Mouse (Mus musculus) left cerebral cortex, postnatal 36 days (tissue): ENCODE results near the gene Tceal8. TPM values are rescaled to one million over a fixed set of nuclear protein-coding genes. Genes with fewer than 3 reads are reported as not detected.
"Not testable (repeated sequence)": the region's sequence is repeated elsewhere in the genome, so short reads cannot be mapped to it uniquely, and the experiment has no call there.

Source experiments
- DNase-seq, 2 experiments: peaks; one replicate each; pipeline ENCODE4 v3.0.0; 2021 to 2022; ENCODE audit warnings: low spot score in 2 of 2, mixed read lengths in 1 of 2
- intact Hi-C: fragments of 180-260 bp; cut with DNase I; formaldehyde crosslinking; loops from one replicate; pipeline ENCODE4 v1.15.1; 2025
- total RNA-seq, 2 experiments: library from RNA; stranded (reverse); gene quantifications; 2 replicates each; pipeline ENCODE4 v1.2.3; 2021

The Tceal8 gene
- 10 to 100 TPM; 32.9 to 40.4 TPM for total RNA-seq

DNA sequence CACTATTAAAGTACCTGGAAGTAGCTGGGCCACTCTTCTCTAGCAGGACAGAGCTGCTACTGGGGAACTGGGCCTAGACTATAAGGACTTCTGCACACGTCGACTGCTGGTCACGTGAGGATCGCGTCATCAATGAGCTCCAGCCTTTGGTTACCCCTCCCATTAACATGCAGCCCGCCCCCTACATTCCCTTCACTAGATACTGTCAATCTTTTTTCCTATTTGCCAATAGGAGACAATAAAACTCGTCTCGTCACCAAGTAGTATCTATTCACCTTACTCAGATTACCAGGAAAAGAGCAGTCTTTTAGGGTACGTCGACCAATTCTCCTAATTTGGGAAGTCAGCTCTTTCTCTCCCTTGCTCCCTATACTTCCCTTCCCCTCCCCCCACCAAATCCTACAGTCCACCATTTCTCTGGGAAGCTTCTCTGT is at the start of gene Tceal8:
Gene Tceal8 (minus strand): TSS at position 225 of the 434 bp plus-strand sequence.
- intact Hi-C loops: loop anchor here (5.0 kb wide), 1 partner anchor 140 kb away; the partner anchor contains the start of gene Arxes1
- DNase-seq: peak; percentile 56 to 67

GRCm38 (mm10) chrX:136216303-136216702 is 44.2 kb upstream of the Tceal8 start:
- intact Hi-C loops: no loop called here
- no peak for DNase-seq

GRCm38 (mm10) chrX:136214729-136215677 is 42.9 kb upstream of the Tceal8 start, which contains the start of the genes Tceal7 and Bex1:
TSS of gene Tceal7 (plus strand) at chrX:136214779.
TSS of gene Bex1 (minus strand) at chrX:136215513.
- DNase-seq, intact Hi-C loops: not testable (repeated sequence)

DNA sequence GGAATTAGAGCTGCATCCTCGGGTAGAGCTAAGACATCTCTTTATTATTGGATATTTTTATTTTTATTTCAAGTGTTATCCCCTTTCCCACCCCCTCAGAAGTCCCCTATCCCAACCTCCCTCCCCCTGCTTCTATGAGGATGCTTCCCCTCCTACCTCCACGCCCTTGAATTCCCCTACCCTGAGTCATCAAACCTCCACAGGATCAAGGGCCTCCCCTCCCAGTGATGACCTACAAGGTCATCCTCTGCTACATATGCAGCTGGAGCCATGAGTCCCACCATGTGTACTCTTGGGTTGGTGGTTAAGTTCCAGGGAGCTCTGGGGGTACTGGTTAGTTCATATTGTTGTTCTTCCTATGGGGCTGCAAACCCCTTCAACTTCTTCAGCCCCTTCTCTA is 41.3 kb upstream of the Tceal8 start:
- intact Hi-C loops: no loop called here
- DNase-seq: no peak

- intact Hi-C loops: no loop called here
- DNase-seq: no peak
Measured at GRCm38 (mm10) chrX:136204406-136204805, 32.3 kb upstream of the Tceal8 start.

- intact Hi-C loops: no loop called here
- peak; percentile 58 to 68 for DNase-seq
Measured at GRCm38 (mm10) chrX:136203664-136204066, 31.5 kb upstream of the Tceal8 start, which contains the start of gene Tceal5. TSS of gene Tceal5 (minus strand) at chrX:136203876.

DNA sequence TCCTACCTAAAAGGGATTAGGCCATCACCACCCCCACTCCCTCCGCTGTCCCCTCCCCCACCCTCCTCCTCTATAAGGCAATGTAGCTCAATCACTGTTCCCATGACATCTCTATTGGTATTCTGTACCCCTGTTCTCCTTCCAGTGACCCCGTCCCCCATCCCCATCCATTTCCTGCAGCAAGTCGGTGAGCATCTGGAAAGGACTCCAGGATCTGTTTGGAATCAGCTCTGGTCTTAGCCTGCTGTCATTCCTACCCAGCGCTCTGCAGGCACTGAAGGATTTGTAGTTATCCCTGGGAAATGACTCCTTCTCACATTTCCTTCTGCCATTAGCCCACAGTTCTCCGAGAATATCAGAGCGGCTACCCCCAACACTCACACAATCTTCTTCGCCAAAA is 31.1 kb upstream of the Tceal8 start:
- no peak for DNase-seq
- intact Hi-C loops: no loop called here

DNA sequence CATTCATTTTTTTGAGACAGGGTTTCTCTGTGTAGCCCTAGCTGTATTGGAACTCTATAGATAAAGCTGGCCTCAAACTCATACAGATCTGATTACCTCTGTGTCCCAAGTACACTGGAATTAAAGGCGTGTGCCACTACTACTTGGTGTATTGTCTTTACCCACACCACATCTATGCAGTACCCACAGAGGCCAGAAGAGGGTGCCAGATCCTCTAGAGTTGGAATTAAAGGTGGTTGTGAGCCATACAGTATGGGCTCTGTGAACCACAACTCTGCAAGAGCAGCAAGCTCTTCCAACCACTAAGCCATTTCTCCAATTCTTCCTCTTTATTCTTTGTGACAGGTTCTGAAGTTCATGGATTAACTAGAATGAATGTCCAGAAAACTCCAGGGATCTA is 24.7 kb upstream of the Tceal8 start:
- DNase-seq: no peak
- intact Hi-C loops: no loop called here

DNA sequence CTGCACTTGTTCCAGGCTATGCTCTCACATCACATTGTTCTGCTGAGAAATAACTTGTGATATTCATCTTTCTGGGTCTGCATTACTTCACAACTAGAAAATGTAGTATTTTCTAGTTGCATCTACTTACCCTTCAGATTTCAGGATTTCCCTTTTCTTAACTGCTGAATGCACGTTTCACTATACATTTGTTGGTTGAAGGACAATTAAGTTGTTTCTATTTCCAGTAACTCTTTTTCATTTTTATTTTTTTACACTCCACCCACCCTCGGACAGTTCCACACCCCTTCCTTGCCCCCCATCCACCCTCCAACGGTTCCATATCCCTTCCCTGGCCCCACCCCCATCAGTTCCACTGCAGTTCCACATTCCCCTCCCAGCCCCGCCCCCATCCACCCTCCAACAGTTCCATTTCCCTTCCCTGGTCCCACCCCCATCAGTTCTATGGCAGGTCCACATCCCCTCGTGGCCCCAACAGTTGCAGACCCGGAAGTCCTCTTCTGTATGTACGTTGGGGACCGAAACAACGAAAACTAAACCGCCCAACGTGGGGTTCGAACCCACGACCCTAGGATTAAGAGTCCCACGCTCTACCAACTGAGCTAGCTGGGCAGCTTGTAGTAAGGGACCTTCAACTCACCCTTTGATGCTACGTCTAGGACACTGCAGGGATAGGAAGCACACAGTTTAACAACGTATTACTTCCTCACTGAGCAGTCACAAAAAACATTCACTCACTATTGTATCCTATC is 23.2 kb upstream of the Tceal8 start:
- intact Hi-C loops: no loop called here
- DNase-seq: no peak

DNA sequence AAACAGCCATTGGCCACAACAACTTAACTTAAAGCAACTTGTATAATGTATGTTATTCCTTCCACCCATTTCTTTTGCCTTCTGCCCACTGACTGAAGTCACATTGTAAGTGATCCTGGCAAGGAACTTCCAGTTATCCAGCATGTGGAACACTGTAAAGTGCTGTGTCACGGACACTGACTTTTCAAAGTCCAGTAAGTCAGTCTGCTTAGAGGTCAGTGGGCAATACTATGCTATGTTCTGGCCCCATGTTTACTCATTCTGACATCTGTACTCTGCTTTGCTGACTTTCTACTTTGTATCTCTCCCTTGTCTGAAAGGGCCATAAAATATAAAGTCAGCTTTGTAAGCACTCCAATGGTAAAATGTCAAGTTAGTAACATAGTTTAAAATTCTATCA is 11.0 kb upstream of the Tceal8 start:
- intact Hi-C loops: no loop called here
- no peak for DNase-seq

DNA sequence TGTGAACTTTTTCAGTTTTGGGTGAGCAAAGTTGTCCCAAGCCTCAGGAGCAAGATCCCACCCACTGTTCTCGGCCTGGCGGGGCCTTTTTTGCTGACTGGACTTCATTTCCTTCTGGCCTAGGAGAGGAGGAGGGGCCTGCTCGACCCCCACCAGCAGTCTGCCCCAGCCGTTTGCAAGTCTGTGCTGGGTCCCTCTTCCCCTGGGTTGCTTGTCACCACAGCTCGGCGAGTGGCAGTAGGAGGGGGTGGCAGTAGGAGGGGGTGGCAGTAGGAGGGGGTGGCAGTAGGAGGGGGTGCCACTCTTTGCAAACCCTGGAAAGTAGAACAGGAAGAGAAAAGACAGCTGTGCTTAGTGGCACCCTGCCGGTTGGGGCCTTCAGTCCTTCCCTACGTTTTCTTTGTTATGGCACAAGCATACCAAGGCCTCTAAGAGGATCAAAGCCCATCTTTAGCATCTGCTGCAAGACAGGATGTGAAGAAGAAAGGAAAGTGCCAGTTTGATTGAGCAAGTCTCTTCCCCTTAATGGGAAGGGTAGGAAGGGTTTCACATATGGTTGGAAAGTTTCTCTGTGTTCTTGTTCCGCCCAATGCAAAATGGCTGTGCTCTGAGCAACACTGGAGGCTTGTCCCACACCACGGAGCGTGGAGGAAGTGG is 8.9 kb upstream of the Tceal8 start:
- intact Hi-C loops: no loop called here
- DNase-seq: no peak

DNA sequence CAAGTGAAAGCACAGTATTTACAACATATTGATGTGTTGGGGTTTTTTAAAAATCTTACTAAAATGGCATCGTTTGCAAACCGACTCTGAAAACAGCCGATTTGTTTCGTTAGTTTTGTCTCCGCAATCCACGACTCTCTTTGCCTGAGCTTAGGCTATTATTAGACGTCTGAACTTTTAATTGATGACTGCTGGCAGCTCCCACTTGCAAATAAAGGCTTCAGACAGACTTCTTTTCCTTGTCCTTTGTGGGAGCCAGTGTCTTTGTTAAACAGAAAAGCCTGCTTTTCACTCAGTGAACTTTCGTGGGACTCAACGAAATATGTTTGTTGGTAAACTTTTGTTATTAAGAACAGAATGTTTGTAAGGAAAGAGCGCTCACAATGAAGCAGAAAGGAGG is 644 bp upstream of the Tceal8 start:
- no peak for DNase-seq
- intact Hi-C loops: loop anchor here (5.0 kb wide), 1 partner anchor 140 kb away; the partner anchor contains the start of gene Arxes1

GRCm38 (mm10) chrX:136171189-136172117 is 689 bp downstream of the Tceal8 start:
- peak; percentile 49 to 58 for DNase-seq
- intact Hi-C loops: loop anchor here (5.0 kb wide), 1 partner anchor 139 kb away; the partner anchor contains the start of gene Arxes1

- intact Hi-C loops: loop anchor here (5.0 kb wide), 1 partner anchor 138 kb away; the partner anchor contains the start of gene Arxes1
Measured at GRCm38 (mm10) chrX:136170625-136171024, 1.5 kb downstream of the Tceal8 start.

GRCm38 (mm10) chrX:136144195-136144594 is 27.9 kb downstream of the Tceal8 start:
- DNase-seq: no peak
- intact Hi-C loops: no loop called here

More at GRCm38 (mm10) chrX:136170625-136171024, 1.5 kb downstream of the Tceal8 start:
- no peak for DNase-seq

- intact Hi-C loops: no loop called here
- no peak for DNase-seq
Measured at GRCm38 (mm10) chrX:136143711-136144110, 28.4 kb downstream of the Tceal8 start.

GRCm38 (mm10) chrX:136141385-136141784 is 30.8 kb downstream of the Tceal8 start:
- no peak for DNase-seq
- intact Hi-C loops: no loop called here

GRCm38 (mm10) chrX:136139640-136140004 is 32.5 kb downstream of the Tceal8 start:
- intact Hi-C loops, DNase-seq: not testable (repeated sequence)
